In genomic region chr17:45597787-45598186, GRCm38 (mm10) we compare ENCODE assay signal across 9 mouse cellular contexts. TPM values are rescaled to one million over a fixed set of nuclear protein-coding genes. Genes with fewer than 3 reads are reported as not detected.
DNase-seq lines count a peak whose midpoint lies in the region; TF ChIP-seq lines count a peak whose summit lies in the region.
"Had no signal": no experiment of that assay in that cellular context is flagged by ENCODE, and none has a peak within 500 bp of the region (broad histone marks: within the 10 kb centered on the region; RNA-seq: fewer than 3 reads in every experiment).

No protein-coding gene starts in this region.

- peak overlapping the region; percentile 33; the same call in 1 of the 2 replicates for H3K9ac ChIP-seq in liver, adult 2 months (ENCODE audit: low read depth, low read length)
- H3K9ac ChIP-seq: heart, embryonic 13.5 days had no signal

- 41% methylated on average over 3 of the region's 3 CpGs for WGBS in heart, embryonic 10.5 days
- WGBS in liver, adult 2 months, result 6% methylated on average over 3 of the region's 3 CpGs
- 10% methylated on average over 3 of the region's 3 CpGs for WGBS in thymus, adult 2 months

- TF ChIP-seq POLR2A in liver, adult 2 months (IDR thresholded peaks at IDR 0.05; ENCODE audit: extremely low read depth, insufficient read depth, low read length), result no peak
- TF ChIP-seq POLR2A in thymus, adult 2 months (IDR thresholded peaks at IDR 0.05; ENCODE audit: control insufficient read depth, extremely low read depth, insufficient read depth, low read length, poor library complexity), result no peak

- H3K27me3 ChIP-seq in heart, embryonic 10.5 days (ENCODE audit: insufficient read depth, poor library complexity, severe bottlenecking), result peaks cover 66% of the 10 kb centered on the region
- no peaks in the 10 kb centered on the region for H3K27me3 ChIP-seq in liver, adult 2 months (ENCODE audit: control insufficient read depth, insufficient read depth, low read length)
- no peaks in the 10 kb centered on the region for H3K27me3 ChIP-seq in thymus, adult 2 months (ENCODE audit: control insufficient read depth, insufficient read depth, low read length)

- H3K36me3 ChIP-seq in heart, embryonic 10.5 days, result no peaks in the 10 kb centered on the region
- no peaks in the 10 kb centered on the region for H3K36me3 ChIP-seq in liver, adult 2 months (ENCODE audit: control insufficient read depth, insufficient read depth, low read length)
- no peaks in the 10 kb centered on the region for H3K36me3 ChIP-seq in thymus, adult 2 months (ENCODE audit: control insufficient read depth, insufficient read depth, low read length)
- H3K36me3 ChIP-seq: heart, embryonic 13.5 days had no signal

- DNase-seq in heart, embryonic 10.5 days (ENCODE audit: low spot score), result peak; percentile 73
- no peak for DNase-seq in heart, adult 8-10 months (ENCODE audit: low spot score)
- DNase-seq in 416B (ENCODE audit: low read depth), result peak; percentile 90
- peak; percentile 58 for DNase-seq in ZHBTc4 (ENCODE audit: low read depth, low spot score)
- DNase-seq in liver, adult 2 months (ENCODE audit: extremely low read depth, low read depth, low spot score), result peak; percentile 81
- DNase-seq in left cerebral cortex, adult 8-10 months (ENCODE audit: low spot score in 2 of 2), result no peak
- no peak for DNase-seq in thymus, adult 2 months
- DNase-seq in layer of hippocampus, postnatal 14 days (ENCODE audit: low spot score in 2 of 2), result no peak

- no peak overlapping the region for H3K27ac ChIP-seq in heart, embryonic 10.5 days
- H3K27ac ChIP-seq in liver, adult 2 months (replicated peaks; ENCODE audit: insufficient read depth, low read depth, low read length), result peak overlapping the region; percentile 100
- H3K27ac ChIP-seq in thymus, adult 2 months (ENCODE audit: control insufficient read depth, insufficient read depth, low read length), result no peak overlapping the region

- no peak for TF ChIP-seq CTCF in liver, adult 2 months (IDR thresholded peaks at IDR 0.05; ENCODE audit: low read depth, low read length)
- TF ChIP-seq CTCF in thymus, adult 2 months (IDR thresholded peaks at IDR 0.05; ENCODE audit: borderline replicate concordance, control insufficient read depth, extremely low read depth, insufficient read depth, low read length, poor library complexity), result no peak

- H3K79me2 ChIP-seq in liver, adult 2 months (ENCODE audit: control insufficient read depth, insufficient read depth, low read length), result peaks cover 14% of the 10 kb centered on the region; the same call in 1 of the 2 replicates

- H3K4me3 ChIP-seq in heart, embryonic 10.5 days, result no peak overlapping the region
- no peak overlapping the region for H3K4me3 ChIP-seq in liver, adult 2 months (ENCODE audit: insufficient read depth, low read depth, low read length)
- no peak overlapping the region for H3K4me3 ChIP-seq in thymus, adult 2 months (ENCODE audit: control insufficient read depth, insufficient read depth, low read length)
- H3K4me3 ChIP-seq: heart, embryonic 13.5 days had no signal

- H3K4me1 ChIP-seq in heart, embryonic 10.5 days, result peaks cover 83% of the 10 kb centered on the region
- peaks cover 18% of the 10 kb centered on the region for H3K4me1 ChIP-seq in liver, adult 2 months (ENCODE audit: control insufficient read depth, insufficient read depth, low read length)
- H3K4me1 ChIP-seq in thymus, adult 2 months (replicated peaks; ENCODE audit: control insufficient read depth, insufficient read depth, low read length), result peaks cover 45% of the 10 kb centered on the region

- H3K9me3 ChIP-seq in heart, embryonic 10.5 days, result no peaks in the 10 kb centered on the region
- H3K9me3 ChIP-seq: heart, embryonic 13.5 days had no signal

RNA-seq across cellular contexts. Expression of gene Slc29a1, which starts 1.6 kb away (rescaled TPM):
- polyA plus RNA-seq in heart, embryonic 10.5 days (2016; fragmentation: Nextera tagmentation; extraction: Ambion mirVana), result 75.0 and 75.1 TPM in 2 replicates
- total RNA-seq in heart, adult 8-10 months (2022), result 10 to 100 TPM; 58.9 to 70.8 (median 66.9) TPM
- 220 and 240 TPM in 2 replicates for total RNA-seq in liver, adult 2 months (2014; rRNA removed)
- polyA plus RNA-seq in liver, adult 2 months (2012; rRNA removed), result 618 and 693 TPM in 2 replicates
- 10 to 100 TPM; 27.4 to 32.1 (median 29.5) TPM for total RNA-seq in left cerebral cortex, adult 8-10 months (2022)
- polyA plus RNA-seq in thymus, adult 2 months (2012; rRNA removed), result 358 and 385 TPM in 2 replicates
- total RNA-seq in layer of hippocampus, postnatal 14 days (2021), result 10 to 100 TPM; 17.5 to 22.9 TPM

RNA-seq across cellular contexts. Expression of gene Mymx, which starts 4.1 kb away (rescaled TPM):
- 0.31 and 0.41 TPM in 2 replicates for polyA plus RNA-seq in heart, embryonic 10.5 days (2016; fragmentation: Nextera tagmentation; extraction: Ambion mirVana)
- total RNA-seq in heart, adult 8-10 months (2022), result not detected
- total RNA-seq in liver, adult 2 months (2014; rRNA removed), result not detected in 2 replicates
- polyA plus RNA-seq in liver, adult 2 months (2012; rRNA removed), result not detected in 2 replicates
- total RNA-seq in left cerebral cortex, adult 8-10 months (2022), result not detected
- 0.61 and 1.3 TPM in 2 replicates for polyA plus RNA-seq in thymus, adult 2 months (2012; rRNA removed)
- not detected for total RNA-seq in layer of hippocampus, postnatal 14 days (2021)

RNA-seq across cellular contexts. Expression of gene Hsp90ab1, which starts 24.7 kb away (rescaled TPM):
- 1,633 and 1,893 TPM in 2 replicates for polyA plus RNA-seq in heart, embryonic 10.5 days (2016; fragmentation: Nextera tagmentation; extraction: Ambion mirVana)
- 1,000 to 10,000 TPM; 1,121 to 1,613 (median 1,357) TPM for total RNA-seq in heart, adult 8-10 months (2022)
- 248 and 362 TPM in 2 replicates for total RNA-seq in liver, adult 2 months (2014; rRNA removed)
- 226 and 272 TPM in 2 replicates for polyA plus RNA-seq in liver, adult 2 months (2012; rRNA removed)
- total RNA-seq in left cerebral cortex, adult 8-10 months (2022), result 1,000 to 10,000 TPM; 1,476 to 1,616 (median 1,547) TPM
- 455 and 506 TPM in 2 replicates for polyA plus RNA-seq in thymus, adult 2 months (2012; rRNA removed)
- 1,000 to 10,000 TPM; 1,658 to 1,733 TPM for total RNA-seq in layer of hippocampus, postnatal 14 days (2021)

RNA-seq across cellular contexts. Expression of gene Slc35b2, which starts 34.1 kb away (rescaled TPM):
- polyA plus RNA-seq in heart, embryonic 10.5 days (2016; fragmentation: Nextera tagmentation; extraction: Ambion mirVana), result 107 and 118 TPM in 2 replicates
- total RNA-seq in heart, adult 8-10 months (2022), result 10 to 100 TPM; 23.1 to 27.9 (median 25.3) TPM
- total RNA-seq in liver, adult 2 months (2014; rRNA removed), result 43.0 and 45.9 TPM in 2 replicates
- polyA plus RNA-seq in liver, adult 2 months (2012; rRNA removed), result 69.7 and 73.0 TPM in 2 replicates
- total RNA-seq in left cerebral cortex, adult 8-10 months (2022), result 10 to 100 TPM; 26.8 to 33.4 (median 29.4) TPM
- polyA plus RNA-seq in thymus, adult 2 months (2012; rRNA removed), result 135 and 137 TPM in 2 replicates
- total RNA-seq in layer of hippocampus, postnatal 14 days (2021), result 10 to 100 TPM; 47.3 to 52.8 TPM

RNA-seq across cellular contexts. Expression of gene Nfkbie, which starts 42.3 kb away (rescaled TPM):
- 2.8 and 3.7 TPM in 2 replicates for polyA plus RNA-seq in heart, embryonic 10.5 days (2016; fragmentation: Nextera tagmentation; extraction: Ambion mirVana)
- total RNA-seq in heart, adult 8-10 months (2022), result 1 to 10 TPM in 3 of 4 experiments, under 1 TPM in 1; 0.65 to 1.5 (median 1.3) TPM
- total RNA-seq in liver, adult 2 months (2014; rRNA removed), result 1.6 and 1.9 TPM in 2 replicates
- 2.0 and 3.0 TPM in 2 replicates for polyA plus RNA-seq in liver, adult 2 months (2012; rRNA removed)
- 1 to 10 TPM; 2.1 to 3.2 (median 2.5) TPM for total RNA-seq in left cerebral cortex, adult 8-10 months (2022)
- 64.5 and 77.4 TPM in 2 replicates for polyA plus RNA-seq in thymus, adult 2 months (2012; rRNA removed)
- 1 to 10 TPM; 3.4 to 3.6 TPM for total RNA-seq in layer of hippocampus, postnatal 14 days (2021)

Comparison
In these comparisons a context has a peak if more than half of its experiments do, and no peak if none do; other contexts are left out.
1. DNase-seq: peak in heart, embryonic 10.5 days (single experiment), 416B (single experiment), ZHBTc4 (single experiment) and liver, adult 2 months (single experiment); none in heart, adult 8-10 months (single experiment), left cerebral cortex, adult 8-10 months (0 of 2), thymus, adult 2 months (single experiment) and layer of hippocampus, postnatal 14 days (0 of 2).